Mouse (Mus musculus): ENCODE data around the gene Runx1.

Gene Runx1

GRCm38 (mm10) chr16:92656750-92657149 lies 169.2 kb downstream of the Runx1 start:
- DNase-seq (ENCODE audit: low spot score in 2 of 2), result no peak

GRCm38 (mm10) chr16:92654294-92654950 lies 171.5 kb downstream of the Runx1 start:
- DNase-seq (ENCODE audit: low spot score in 2 of 2), result no peak

GRCm38 (mm10) chr16:92653816-92654215 lies 172.1 kb downstream of the Runx1 start:
- no peak for DNase-seq (ENCODE audit: low spot score in 2 of 2)

- no peak for DNase-seq (ENCODE audit: low spot score in 2 of 2)
Observed at GRCm38 (mm10) chr16:92651256-92651655, 174.7 kb downstream of the Runx1 start.

GRCm38 (mm10) chr16:92646153-92646552 lies 179.8 kb downstream of the Runx1 start:
- DNase-seq (ENCODE audit: low spot score in 2 of 2), result no peak

- DNase-seq (ENCODE audit: low spot score in 2 of 2), result no peak
Observed at GRCm38 (mm10) chr16:92645423-92646115, 180.4 kb downstream of the Runx1 start.

- DNase-seq (ENCODE audit: low spot score in 2 of 2), result no peak
Observed at GRCm38 (mm10) chr16:92644718-92645422, 181.1 kb downstream of the Runx1 start.

GRCm38 (mm10) chr16:92644315-92644714 lies 181.6 kb downstream of the Runx1 start:
- no peak for DNase-seq (ENCODE audit: low spot score in 2 of 2)

- DNase-seq (ENCODE audit: low spot score in 2 of 2), result no peak
Observed at GRCm38 (mm10) chr16:92642283-92642682, 183.7 kb downstream of the Runx1 start.

- no peak for DNase-seq (ENCODE audit: low spot score in 2 of 2)
Observed at GRCm38 (mm10) chr16:92641053-92641452, 184.9 kb downstream of the Runx1 start.

- no peak for DNase-seq (ENCODE audit: low spot score in 2 of 2)
Observed at GRCm38 (mm10) chr16:92639093-92639492, 186.9 kb downstream of the Runx1 start.

GRCm38 (mm10) chr16:92637033-92637432 lies 188.9 kb downstream of the Runx1 start:
- no peak for DNase-seq (ENCODE audit: low spot score in 2 of 2)

GRCm38 (mm10) chr16:92632115-92632763 lies 193.7 kb downstream of the Runx1 start:
- DNase-seq (ENCODE audit: low spot score in 2 of 2), result no peak

- DNase-seq (ENCODE audit: low spot score in 2 of 2), result no peak
Observed at GRCm38 (mm10) chr16:92631637-92632036, 194.3 kb downstream of the Runx1 start.

- DNase-seq (ENCODE audit: low spot score in 2 of 2), result no peak
Observed at GRCm38 (mm10) chr16:92630950-92631349, 195.0 kb downstream of the Runx1 start.

GRCm38 (mm10) chr16:92629829-92630228 lies 196.1 kb downstream of the Runx1 start:
- no peak for DNase-seq (ENCODE audit: low spot score in 2 of 2)

- no peak for DNase-seq (ENCODE audit: low spot score in 2 of 2)
Observed at GRCm38 (mm10) chr16:92627262-92627661, 198.7 kb downstream of the Runx1 start.

GRCm38 (mm10) chr16:92623953-92624352 lies 202.0 kb downstream of the Runx1 start:
- no peak for DNase-seq (ENCODE audit: low spot score in 2 of 2)

- no peak for DNase-seq (ENCODE audit: low spot score in 2 of 2)
Observed at GRCm38 (mm10) chr16:92621859-92622258, 204.1 kb downstream of the Runx1 start.

GRCm38 (mm10) chr16:92620841-92621518 lies 205.0 kb downstream of the Runx1 start:
- DNase-seq (ENCODE audit: low spot score in 2 of 2), result no peak

- DNase-seq (ENCODE audit: low spot score in 2 of 2), result no peak
Observed at GRCm38 (mm10) chr16:92616839-92617238, 209.1 kb downstream of the Runx1 start.
